Mouse (Mus musculus): ENCODE measurements around the gene Myo1e.

DNA sequence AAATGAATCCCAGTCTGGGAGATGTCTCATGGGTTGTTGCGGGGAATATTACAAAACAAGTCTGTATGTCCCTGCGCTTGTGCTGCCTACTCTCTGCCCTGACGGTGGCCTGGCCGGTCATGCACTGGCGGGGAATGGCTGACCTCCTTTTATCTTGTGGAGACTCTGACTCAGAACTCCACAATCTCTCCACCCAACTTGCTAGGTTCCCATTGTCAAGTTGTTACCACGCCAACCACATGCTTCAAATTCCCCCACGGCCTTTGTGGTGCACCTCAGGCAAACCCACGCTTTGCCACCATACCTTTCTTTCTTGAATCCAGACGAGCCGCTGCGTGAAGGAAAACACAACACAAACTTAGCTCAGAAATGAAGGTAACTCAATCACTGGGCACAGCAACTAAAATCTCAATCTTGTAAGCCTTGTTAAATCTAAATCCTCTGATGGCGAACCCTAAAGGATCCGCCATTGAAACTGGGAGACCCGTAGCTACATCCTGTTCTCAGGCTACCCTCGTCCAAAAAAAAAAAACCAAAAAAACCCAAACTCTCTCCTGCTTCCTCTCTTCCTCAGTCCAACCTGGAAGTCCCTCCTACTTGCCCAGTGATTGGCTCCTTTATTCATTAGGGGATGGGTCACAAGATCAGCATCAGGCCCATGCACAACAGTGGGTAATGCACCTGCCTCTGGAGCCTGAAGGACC is 10.0 kb upstream of the Myo1e start:
- TF ChIP-seq CTCF (IDR thresholded peaks at IDR 0.05; ENCODE audit: low read depth) (no peak), EP300 (IDR thresholded peaks at IDR 0.05; ENCODE audit: low read depth) (no peak)
